Mouse (Mus musculus) liver, postnatal 0 days (tissue): ENCODE measurements around the gene Fam171a2.

Experiments
- CTCF ChIP-seq: sonication (generic); IDR thresholded peaks from 2 replicates; pipeline ENCODE4 v1.5.1; 2016; ENCODE audit warnings: antibody characterized with exemption, low read depth
- EP300 ChIP-seq: IDR thresholded peaks from 2 replicates; pipeline ENCODE4 v1.6.1; 2016; ENCODE audit warnings: antibody characterized with exemption, low read depth, mild to moderate bottlenecking

GRCm38 (mm10) chr11:102403657-102404056, 43.8 kb downstream of the Fam171a2 start:
- TF ChIP-seq CTCF (no peak), EP300 (no peak)
